Mouse (Mus musculus) 3T3-L1 (cell line): ENCODE measurements around the gene Gm44805.
"Not testable (repeated sequence)": the region's sequence is repeated elsewhere in the genome, so short reads cannot be mapped to it uniquely, and the experiment has no call there.

Experiments used
- DNase-seq: peaks from one replicate; pipeline ENCODE4 v3.0.0-alpha.2; 2015; ENCODE audit warnings: low read depth, low spot score

Gm44805 gene

DNA sequence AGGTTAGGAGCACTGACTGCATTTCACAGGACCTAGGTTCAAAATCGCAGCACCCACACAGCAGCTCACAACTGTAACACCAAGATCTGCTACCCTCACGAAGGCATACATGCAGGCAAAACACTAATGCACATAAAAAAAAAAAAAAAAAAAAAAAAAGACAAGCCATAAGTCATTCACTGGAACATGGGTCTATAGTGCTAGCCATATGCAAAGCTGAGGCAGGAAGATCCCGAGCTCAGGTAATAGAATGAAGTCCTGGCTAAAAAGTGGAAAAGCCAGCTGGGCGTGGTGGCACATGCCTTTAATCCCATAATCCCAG is 18.6 kb upstream of the Gm44805 start:
- no peak for DNase-seq

DNA sequence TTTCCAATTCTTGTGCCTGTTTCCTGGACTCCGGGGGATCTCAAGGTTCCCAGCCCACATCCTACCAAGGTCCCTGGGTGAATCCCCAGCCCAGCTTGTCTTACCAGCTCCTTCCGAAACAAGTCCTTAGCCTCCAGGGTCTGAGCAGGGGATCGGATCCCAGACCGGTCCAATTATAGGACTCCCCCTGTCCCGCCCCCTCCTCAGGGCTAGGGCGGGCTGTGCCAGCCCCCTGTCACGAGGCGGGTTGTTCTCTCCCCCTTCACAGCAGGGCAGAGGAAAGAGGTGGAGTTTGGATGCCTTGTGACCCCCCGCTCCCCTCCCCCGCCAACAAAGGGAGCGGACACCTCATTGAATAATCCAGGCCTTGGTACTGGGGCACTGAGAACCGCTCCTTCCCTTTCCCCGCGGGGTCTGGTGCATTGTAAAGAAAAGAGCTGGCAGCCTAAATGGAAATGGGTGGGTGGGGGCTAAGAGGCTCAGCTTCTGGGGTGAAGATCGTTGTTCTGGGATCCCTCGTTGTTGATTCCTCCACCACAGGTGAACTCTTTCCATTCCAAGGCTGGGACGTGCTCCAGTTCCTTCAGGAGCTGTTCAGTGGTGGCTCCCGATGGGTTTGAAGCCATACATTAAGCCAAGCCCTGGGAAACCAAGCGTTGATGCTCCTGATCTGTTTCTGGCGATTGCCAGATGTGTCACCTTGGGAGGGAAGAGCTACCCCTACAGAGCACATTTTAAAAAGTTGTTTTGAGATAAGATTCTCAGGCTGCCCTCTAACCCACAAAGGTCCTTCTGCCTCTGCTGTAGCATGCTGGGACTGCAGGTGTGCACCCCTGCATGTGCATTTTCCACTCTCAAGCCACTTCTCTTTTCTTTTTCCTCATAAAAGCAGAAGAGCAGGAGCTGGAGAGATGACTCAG is 17.9 kb upstream of the Gm44805 start, which contains the start of gene Apoe:
Gene Apoe (minus strand): TSS at position 282 of the 920 bp plus-strand sequence.
- no peak for DNase-seq

DNA sequence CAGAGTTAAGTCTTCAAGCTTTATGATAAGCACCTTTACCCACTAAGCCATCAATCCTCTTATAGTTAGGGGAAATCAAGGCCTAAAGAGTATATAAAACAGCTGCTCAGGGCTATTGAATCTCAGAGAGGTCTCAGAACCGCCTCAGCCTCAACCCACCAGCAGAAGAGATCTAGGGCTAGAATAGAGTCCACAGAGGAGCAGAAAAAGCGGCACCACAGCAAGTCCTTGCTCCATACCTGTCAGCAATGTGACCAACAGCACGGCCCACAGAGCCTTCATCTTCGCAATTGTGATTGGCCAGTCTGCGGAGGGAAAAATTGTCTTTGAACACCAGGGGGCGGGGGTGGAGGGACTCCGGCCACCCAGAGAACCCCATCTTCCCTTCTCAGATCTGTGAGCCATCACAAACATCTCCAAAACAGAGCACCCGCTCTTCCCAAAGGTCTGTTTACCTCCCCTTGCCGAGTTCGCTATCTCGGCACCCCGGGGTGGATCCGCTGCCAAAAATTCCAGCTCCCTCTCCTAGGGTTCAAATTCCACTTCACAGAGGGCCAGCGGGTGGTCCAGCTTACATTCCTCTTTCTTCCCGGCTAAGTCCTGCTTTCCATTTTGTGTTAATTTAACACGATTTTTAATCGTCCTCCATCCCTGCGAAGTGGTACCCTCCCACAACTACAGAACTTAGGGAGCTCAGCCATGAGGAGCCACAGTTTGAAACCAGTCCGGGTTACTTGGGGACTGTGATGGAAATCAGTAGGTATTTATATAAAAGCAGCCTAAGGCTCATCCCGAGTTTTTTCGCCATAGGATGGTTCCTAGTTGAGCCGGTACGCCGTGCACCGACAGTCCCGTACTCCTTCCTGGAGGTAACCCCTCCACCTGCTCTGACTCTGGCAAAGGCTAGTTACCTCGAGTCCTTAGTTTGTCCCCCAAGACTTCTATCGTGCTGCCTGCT is 17.0 kb upstream of the Gm44805 start:
- DNase-seq: no peak

DNA sequence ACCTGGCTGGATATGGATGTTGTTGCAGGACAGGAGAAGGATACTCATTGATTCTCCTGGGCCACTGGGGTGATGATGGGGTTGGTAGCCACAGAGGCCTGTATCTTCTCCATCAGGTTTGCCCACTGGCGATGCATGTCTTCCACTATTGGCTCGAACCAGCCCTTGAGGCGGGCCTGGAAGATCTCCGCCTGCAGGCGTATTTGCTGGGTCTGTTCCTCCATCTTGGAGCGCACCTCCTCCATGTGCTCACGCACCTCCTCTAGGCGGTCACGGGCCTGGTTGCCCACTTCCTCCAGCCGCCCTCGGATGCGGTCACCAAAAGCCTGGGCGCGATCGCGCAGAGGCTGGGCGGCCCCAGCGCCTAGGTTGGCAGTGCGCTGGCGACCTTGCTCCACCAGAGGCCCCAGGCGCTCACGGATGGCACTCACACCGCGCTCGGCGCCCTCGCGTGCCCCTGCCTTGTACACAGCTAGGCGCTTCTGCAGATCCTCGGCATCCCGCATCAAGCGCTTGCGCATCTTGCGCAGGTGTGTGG is 15.2 kb upstream of the Gm44805 start:
- DNase-seq: no peak

DNA sequence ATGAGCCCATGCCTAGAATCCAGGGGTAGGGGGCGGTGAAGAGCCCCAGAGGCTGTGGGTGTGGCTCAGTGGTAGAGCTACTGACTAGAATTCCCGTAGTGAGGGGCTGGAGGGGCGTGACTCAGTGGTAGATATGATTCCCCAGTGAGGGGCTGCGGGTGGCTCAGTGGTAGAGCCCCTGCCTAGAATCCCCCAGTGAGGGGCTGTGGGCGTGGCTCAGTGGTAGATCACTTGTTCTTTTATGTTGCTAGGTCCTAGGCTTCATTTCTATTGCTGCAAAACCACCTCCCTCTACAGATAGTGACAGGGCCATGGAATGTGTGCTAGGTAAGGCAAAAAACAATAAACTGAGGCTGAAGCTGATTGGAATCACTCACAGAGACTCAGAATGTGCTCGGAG is 14.7 kb upstream of the Gm44805 start:
- DNase-seq: no peak

DNA sequence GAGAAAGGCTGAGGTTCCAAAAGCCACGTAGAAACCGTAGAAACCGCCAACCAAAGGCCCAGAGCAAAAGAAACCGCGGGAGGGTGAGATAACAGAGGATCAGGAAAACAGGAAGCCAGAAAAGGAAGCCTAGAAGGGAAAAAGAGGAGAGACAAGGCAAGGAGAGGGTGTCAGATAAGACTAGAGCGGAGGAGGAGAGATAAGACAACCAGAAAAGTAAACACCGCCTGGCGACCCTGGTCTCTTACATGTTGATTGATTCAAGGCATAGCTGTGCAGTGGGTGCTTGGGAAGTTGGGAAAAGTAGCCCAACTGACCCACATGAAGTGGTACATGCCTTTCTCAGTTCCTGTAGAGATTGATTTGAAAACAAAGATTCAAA is 14.0 kb upstream of the Gm44805 start:
- DNase-seq: no peak

DNA sequence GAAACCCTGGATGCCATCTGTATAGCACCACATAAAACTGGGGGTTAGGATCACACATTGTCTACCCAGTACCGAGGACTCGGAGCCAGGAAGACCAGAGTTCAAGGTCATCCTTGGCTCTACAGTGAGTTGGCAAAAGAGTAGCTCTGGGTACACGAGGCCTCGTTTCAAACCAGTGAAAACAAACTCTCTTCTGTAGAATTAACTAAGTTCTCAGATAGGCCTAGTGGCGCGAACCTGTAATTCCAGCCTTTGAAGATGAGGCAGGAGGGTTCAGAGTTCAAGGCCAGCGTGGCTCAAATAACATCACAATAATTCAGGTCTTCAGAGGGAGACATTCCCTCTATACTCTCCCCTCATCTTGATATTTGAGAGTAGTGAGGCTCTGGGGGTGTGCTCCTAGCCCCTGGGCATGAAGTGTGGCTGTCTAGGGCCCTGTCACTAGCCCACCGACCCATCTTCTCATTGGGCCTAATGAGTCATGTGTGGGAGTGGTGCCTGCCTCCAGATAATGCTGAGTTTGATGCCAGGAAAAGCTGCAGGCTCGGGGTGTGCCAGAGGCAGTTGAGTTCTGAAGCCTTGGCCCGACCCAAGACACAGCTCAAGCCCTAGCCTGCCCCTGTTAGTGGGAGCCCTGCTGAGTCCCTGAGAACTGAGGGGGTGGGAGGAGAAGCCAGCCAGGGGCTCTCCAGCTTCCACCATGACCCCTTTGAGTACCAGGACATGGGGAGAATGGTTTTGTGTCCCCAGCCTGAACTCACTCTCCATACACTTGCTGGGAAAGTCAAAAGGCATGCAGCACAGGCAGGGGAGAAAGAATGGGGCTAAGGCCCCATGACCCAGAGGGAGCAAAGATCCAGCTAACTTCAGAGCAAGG is 13.4 kb upstream of the Gm44805 start:
- no peak for DNase-seq

DNA sequence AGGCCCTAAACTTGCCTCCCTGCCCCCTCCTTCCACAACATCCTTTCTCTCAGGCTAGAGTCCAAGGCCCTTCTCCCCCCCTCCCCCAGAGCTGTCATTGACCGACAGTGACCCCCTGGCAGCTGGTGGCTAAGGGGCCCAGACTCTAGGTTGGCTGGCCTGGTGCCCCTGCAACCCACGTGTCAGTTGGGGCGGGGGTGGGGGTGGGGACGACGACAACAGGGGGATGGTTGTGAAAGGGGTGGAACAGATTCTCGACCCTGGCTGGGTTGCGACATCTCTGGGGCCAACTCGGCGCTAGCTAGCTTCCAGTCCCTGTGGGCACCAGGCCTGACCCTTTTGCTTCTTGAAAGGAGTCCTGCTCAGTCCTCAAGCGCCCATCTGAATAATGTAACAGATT is 12.2 kb upstream of the Gm44805 start:
- DNase-seq: no peak

DNA sequence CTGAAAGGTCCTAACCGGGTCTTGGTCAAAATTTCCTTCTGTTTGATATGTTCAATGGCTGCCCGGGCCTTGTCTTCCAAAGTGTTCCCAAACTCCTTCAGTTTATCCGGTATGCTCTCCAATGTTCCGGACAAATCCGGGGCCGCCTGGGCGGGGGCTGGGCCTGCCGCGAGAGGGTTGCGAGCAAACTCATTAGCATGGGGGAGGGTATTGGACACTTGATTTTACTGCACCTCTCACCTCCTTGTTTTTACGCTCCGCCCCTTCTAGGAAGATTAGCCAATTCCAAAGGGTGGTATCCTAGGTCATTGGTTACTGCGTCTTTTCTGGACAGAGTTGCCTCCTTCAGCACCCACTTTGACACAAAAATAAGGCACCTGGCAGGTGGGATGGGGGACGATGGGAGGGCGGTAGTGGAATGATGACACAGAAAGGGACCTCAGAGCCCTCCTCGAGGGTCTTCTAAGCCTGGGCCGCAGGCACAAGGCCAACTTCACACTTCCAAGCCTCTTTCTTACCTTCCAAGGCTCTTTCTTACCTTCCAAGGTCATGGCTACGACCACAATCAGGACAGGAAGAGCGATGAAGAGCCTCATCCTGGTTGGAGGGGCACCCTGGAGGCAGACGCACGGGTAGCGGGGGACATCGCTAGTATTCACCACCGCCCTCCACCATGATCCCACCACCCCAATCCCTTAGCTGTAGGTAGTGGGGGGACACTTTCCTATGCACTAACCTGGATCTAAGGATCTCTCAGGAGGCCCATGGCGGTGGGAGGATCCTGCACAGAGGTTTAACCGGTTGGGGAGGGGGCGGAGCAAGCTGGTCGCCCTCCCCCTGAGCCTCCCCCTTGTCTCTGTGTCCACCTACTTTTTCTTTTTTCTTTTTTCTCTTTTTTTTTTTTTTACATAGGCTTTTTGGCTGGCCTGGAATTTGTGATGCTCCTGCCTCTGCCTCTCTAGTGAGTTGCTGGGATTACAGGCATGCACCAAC is 10.9 kb upstream of the Gm44805 start, which contains the start of gene Apoc1:
Gene Apoc1 (minus strand): TSS at position 788 of the 993 bp plus-strand sequence.
- DNase-seq: no peak

DNA sequence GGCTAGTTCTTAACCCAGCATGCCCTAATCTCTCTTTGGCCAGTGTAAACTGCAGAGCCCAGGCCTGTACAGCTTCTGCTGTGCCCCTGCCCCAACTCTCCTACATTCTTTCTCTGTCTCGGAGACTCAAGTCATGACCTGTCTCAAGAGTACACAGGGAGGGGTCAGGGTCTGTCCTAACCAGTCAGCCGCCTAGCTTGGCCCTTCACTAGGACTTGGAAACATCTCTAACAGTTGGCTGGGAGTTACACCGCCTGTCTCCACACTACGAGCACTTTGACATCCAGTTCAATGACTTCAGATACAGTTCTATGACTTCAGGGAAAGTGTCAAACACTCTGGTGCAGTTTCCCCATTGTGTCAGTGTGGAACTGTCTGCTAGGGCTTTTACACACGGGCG is 10.2 kb upstream of the Gm44805 start:
- DNase-seq: no peak

DNA sequence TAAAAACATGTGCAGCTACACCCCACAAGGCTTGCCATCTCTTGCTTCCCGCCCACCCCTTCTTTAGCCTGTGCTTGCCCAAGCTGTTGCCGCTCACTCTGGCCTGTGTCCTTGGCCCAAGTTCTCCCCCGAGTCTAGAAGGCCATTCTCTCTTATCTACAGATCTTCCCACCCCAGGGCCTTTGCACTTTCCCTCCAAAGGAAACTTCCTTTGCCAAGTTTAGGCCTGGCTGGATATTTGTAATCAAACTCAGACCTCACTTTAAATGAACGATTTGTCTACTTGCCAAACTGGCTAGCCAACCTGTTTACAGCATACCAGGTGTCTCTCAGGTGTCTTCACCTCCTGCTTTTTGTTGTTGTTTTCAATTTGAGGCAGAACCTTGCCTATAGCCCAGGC is 9.6 kb upstream of the Gm44805 start:
- no peak for DNase-seq

DNA sequence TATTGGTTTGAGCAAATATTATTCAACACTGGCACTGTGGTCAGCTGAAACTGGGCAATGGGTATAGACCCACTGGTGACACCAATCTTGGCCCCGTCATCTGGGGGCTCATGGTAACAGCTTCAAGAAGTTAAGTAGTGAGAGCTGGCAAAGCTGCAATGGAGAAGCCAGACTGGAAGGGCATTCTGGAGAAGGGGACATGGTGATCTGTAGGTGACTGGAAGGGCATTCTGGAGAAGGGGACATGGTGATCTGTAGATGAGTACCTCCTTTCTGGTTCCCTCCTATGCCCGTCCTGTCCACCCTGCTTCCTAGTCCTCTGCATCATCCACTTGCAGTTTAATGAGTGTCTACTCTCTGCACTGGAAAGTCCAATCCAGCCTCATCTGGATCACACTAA is 7.4 kb upstream of the Gm44805 start:
- DNase-seq: no peak

DNA sequence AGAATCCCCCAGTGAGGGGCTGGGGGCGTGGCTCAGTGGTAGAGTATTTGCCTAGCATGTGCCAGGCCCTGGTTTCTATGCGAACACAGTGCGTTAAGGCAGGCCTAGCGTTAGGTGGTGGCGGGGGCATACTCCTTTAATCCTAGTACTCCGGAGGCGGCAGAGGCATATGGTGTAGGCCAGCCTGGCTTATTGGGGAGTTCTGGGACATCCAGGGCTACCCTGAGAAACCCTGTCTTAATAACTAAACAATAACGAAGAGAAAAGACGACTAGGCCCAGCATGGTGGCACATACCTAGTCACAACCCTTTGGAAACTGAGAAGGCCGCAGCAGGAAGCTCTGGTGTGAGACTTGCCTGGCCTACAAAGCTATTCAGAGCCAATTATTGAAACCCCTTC is 6.9 kb upstream of the Gm44805 start:
- DNase-seq: no peak

DNA sequence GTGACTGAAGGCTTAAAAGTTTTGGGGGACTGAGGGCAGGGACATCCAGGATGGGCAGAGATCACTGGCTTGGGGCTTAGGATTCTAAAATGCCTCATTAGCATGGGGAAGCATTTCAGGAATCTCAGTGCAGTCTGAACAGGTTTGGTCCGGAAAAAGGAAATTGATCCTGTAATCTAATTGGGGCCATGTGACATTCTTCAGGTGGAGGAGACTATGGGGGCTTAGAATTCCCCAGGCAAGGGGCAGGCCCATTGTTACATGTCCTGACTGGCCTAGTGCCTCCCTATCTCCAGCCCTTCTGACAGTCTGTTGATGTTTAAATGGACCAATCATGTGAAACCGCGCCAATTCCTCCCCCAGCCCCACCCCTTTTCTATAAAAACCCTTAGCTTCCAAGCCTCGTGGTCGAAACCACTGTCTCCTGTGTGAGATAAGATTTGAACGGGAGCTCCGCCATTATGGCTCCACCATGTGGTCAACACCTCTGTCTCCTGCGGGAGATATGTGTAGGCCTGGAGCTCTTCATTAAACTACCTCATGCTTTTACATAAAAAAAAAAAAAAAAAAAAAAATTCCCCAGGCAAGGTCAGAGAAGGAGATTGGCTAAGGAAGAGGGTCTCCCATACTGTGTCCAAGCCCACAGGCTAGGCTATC is 5.8 kb upstream of the Gm44805 start:
- not testable (repeated sequence) for DNase-seq

DNA sequence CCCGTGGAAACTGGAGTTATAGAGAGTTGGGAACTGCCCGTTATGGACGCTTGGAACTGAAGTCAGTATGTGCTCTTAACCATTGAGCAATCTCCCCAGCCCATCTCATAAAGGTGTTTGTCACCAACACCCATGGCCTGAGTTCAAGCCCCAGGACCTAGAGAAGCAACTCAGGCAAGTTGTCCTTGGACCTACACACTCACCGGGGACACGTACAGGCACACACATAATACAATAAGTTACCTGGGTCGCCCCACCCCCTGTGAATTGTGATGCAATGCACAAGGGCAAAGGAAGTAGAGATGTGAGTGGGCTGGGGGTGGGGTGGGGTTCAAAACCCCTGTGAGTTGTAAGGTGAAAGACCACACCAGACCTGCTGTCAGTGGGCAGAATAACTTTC is 5.3 kb upstream of the Gm44805 start:
- no peak for DNase-seq

DNA sequence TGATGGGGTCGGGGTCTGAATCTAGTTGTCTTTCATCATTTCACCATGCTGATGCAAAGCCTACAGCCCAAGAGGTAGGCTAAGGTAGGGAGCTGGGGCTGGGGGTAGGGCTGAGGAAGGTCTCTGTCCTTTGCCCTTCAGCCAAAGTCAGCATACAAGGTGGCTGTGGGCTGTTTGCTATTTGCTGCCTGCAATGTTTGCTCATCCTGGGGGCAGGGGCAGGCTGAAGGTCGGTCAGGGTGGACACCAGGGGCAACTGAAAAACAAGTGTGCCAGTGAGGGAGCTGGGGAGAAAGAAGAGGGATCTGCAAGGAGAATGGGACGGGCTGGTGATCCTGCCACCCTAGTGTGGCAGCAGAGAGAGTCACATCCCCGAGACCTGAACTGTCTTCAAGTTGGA is 4.2 kb upstream of the Gm44805 start:
- DNase-seq: no peak

DNA sequence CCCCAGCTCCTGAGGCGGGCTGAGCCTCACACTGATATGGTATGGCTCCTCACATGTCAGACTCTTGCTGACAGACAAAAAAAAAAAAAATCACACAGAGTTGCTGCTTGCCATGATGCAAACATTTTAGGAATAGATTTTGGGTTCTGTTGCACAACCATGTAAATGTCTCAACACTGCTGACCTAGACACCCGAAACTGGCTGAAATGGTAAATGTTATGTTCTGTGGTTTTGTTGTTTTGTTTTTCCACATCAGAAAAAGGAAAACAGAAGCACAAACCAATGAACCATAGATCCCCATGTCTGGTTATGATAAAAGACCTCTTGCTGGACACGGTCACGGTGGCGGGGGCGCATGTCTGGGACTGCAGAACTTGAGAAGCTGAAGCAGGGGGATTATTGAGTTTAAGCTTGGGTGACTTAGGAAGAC is 2.6 kb upstream of the Gm44805 start:
- no peak for DNase-seq

DNA sequence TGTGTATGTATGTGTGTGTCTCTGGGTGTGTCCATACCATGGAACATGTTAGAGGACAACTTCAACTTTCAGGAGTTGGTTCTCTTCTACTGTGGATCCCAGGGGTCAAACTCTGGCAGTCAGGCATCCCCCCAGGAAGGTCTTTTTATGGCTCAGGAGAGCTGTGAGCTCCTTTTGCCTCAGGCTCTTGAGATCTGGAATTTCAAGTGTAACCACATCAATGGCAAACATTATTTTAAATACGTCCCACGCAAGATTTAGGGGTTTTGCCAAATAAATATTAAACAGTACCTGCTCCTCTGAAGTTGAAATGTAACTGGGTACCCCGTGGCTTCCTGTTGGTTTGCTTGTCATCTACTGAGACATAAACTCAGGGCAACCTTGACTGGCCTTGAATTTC is 1.8 kb upstream of the Gm44805 start:
- DNase-seq: no peak

DNA sequence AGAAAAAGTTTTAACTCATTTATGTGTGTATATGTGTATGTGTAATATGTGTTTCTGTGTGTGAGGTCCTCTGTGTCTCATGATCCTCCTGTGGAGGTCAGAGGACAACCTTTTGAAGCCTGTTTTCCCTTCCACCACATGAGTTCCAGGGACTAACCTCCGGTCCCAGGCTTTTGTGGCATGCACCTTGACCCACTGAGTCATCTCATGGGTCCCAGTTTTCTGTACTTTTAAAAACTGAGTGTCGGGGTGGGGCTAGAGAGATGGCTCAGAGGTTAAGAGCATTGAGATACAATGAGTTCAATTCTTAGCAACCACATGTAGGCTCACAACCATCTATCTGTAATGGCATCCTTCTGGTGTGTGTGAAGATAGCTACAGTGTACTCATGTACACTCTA is 521 bp downstream of the Gm44805 start:
- DNase-seq: no peak
